Mouse (Mus musculus) neural tube, embryonic 12.5 days (tissue): ENCODE results near the gene Tmem233. TPM values are rescaled to one million over a fixed set of nuclear protein-coding genes. Genes with fewer than 3 reads are reported as not detected.

Experiments
- ATAC-seq: fragments of 200-750 bp; cut with Nextera tagmentation; 2 replicates; pipeline ENCODE4 v1.8.0; 2017; ENCODE audit warnings: low read depth, mild to moderate bottlenecking, moderate TSS enrichment, moderate library complexity; ENCODE audit not compliant: low FRiP score
- H3K27ac ChIP-seq: fragments of 300-500 bp; sonication (generic); 2 replicates; pipeline ENCODE4 v1.5.1; 2016
- H3K27me3 ChIP-seq: fragments of 300-500 bp; sonication (generic); replicated peaks from 2 replicates; pipeline ENCODE4 v1.6.1; 2016; ENCODE audit warnings: mild to moderate bottlenecking
- H3K36me3 ChIP-seq: fragments of 300-500 bp; sonication (generic); 2 replicates; pipeline ENCODE4 v1.6.1; 2016; ENCODE audit warnings: mild to moderate bottlenecking
- H3K4me1 ChIP-seq: fragments of 300-500 bp; sonication (generic); 2 replicates; pipeline ENCODE4 v1.6.1; 2016
- H3K4me2 ChIP-seq: fragments of 300-500 bp; sonication (generic); replicated peaks from 2 replicates; pipeline ENCODE4 v1.6.1; 2016; ENCODE audit warnings: mild to moderate bottlenecking
- H3K4me3 ChIP-seq: fragments of 300-500 bp; sonication (generic); 2 replicates; pipeline ENCODE4 v1.5.1; 2016
- H3K9ac ChIP-seq: fragments of 300-500 bp; sonication (generic); 2 replicates; pipeline ENCODE4 v1.6.1; 2016; ENCODE audit warnings: mild to moderate bottlenecking
- H3K9me3 ChIP-seq: fragments of 300-500 bp; sonication (generic); 2 replicates; pipeline ENCODE4 v1.6.1; 2016; ENCODE audit warnings: mild to moderate bottlenecking
- WGBS: fragments of 180-500 bp; shearing (Covaris S2); methylation state at CpG from one replicate; pipeline ENCODE4 v1.1.7; 2016; 5-methylcytosine and 5-hydroxymethylcytosine counted together
- polyA plus RNA-seq: library from polyadenylated mRNA; unstranded; fragments of >200 nt; fragmentation: Nextera tagmentation; extraction: Ambion mirVana; gene quantifications from 2 replicates; pipeline ENCODE4 v1.2.1, GENCODE M21; 2016

The Tmem233 gene
- polyA plus RNA-seq, 1 experiment from 2014 or later, result not detected

DNA sequence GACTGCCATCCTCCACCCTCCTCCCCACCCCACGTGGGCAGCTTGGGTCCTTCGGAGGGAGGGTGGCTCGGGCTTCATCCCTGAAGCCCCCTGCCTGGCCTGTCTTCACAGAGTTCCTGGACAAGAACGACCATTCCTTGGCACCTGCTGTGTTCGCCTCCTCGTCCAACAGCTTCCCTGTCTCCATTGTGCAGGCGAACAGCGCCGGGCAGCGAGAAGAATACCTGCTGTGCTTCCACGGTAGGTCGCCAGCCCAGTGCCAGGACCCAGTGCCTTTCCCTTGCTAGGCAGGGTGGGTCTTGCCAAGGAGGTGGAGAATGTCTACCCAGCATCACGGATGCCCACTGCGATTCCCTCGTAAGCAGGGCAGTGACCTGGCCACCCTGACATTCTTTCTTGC, 88.9 kb downstream of the Tmem233 start:
- no peak overlapping the region for H3K9ac ChIP-seq
- 88% methylated on average over 15 of the region's 15 CpGs for WGBS
- H3K4me2 ChIP-seq, result no peak overlapping the region
- peaks cover 64% of the 10 kb centered on the region for H3K36me3 ChIP-seq
- no peak overlapping the region for H3K27ac ChIP-seq
- H3K27me3 ChIP-seq, result no peaks in the 10 kb centered on the region
- no peak overlapping the region for H3K4me3 ChIP-seq
- no peak for ATAC-seq
- H3K4me1 ChIP-seq, result no peaks in the 10 kb centered on the region
- peaks cover 16% of the 10 kb centered on the region; the same call in 1 of the 2 replicates for H3K9me3 ChIP-seq

- H3K4me2 ChIP-seq, result no peak overlapping the region
- H3K4me1 ChIP-seq, result no peaks in the 10 kb centered on the region
- H3K9ac ChIP-seq, result no peak overlapping the region
- ATAC-seq, result no peak
- peaks cover 75% of the 10 kb centered on the region for H3K36me3 ChIP-seq
- H3K9me3 ChIP-seq, result peaks cover 16% of the 10 kb centered on the region; the same call in 1 of the 2 replicates
- no peak overlapping the region for H3K27ac ChIP-seq
- H3K4me3 ChIP-seq, result no peak overlapping the region
- 98% methylated on average over 11 of the region's 11 CpGs for WGBS
- no peaks in the 10 kb centered on the region for H3K27me3 ChIP-seq
Observed at GRCm38 (mm10) chr5:115991717-115992116, 91.3 kb downstream of the Tmem233 start.

Other genes with a start within 250 kb of the Tmem233 start
- 25.1 and 28.4 TPM in 2 replicates for gene Cit, start 238.0 kb downstream of the Tmem233 start, polyA plus RNA-seq
- 57.5 and 62.2 TPM in 2 replicates for gene Prkab1, start 58.7 kb downstream of the Tmem233 start, polyA plus RNA-seq
- 0.89 TPM in 2 replicates for gene Ccdc60, start 205.7 kb upstream of the Tmem233 start, polyA plus RNA-seq